Mouse (Mus musculus): ENCODE data around the gene Tipin. TPM values are rescaled to one million over a fixed set of nuclear protein-coding genes. Genes with fewer than 3 reads are reported as not detected.
"Not testable (repeated sequence)": the region's sequence is repeated elsewhere in the genome, so short reads cannot be mapped to it uniquely, and the experiment has no call there.

Tipin gene
- total RNA-seq, 2 experiments from 2014 or later: 280 to 316 TPM

DNA sequence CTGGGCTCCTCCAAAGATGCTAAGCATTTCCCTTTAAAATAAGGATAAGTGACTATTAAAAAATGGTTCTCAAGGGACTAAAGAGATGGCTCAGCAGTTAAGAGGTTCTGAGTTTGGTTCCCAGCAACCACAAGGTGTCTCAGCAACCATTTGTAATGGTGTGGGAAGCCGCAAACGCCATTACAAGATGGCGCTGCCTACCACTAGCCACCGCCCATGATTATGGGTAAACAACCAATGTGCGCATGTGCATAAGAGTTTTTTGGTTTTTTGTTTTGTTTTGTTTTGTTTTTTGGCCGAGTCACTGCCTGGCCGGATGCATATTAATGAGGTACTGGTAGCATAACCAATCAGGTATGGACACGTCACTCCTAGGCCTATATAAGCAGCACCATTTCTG is 12.5 kb upstream of the Tipin start:
- not testable (repeated sequence) for ATAC-seq (replicated peaks; ENCODE audit: poor library complexity)

DNA sequence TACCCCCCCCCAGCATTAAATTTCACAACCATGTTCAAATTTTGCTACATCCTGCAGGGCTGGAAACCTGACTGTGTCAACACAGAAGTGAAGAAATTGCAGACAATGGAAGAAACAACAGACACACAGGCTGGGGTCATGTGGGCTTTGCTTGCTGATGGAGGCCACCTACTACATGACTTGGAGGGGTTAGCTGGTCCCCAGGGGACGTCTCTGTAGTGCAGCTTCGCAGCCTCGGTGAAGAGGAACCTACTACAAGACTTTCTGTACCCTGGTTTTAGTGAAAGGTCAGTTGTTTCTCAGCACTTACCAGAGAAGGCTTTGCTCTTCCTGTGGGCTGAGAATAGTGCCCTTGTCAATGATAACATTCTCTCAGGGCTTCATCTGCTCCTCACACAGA is 10.1 kb upstream of the Tipin start:
- ATAC-seq (replicated peaks; ENCODE audit: poor library complexity): no peak

DNA sequence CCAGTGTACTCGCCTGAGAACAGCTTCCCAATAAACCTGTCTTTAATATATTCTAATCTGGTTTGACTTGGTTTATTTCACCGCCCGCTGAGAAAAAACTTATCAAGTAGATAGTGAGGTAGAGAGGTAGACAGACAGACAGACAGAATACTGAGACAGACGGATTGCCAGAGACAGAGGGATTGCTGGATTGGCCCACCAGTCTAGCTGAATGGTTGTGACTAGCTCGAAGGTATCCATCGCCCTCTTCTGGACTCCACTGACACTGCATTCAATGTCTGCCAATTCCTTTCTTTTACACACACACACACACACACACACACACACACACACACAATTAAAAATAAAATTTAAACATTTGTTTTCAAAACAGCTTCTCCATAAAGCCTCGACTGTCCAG is 8.8 kb upstream of the Tipin start:
- ATAC-seq (replicated peaks; ENCODE audit: poor library complexity): peak; percentile 88

DNA sequence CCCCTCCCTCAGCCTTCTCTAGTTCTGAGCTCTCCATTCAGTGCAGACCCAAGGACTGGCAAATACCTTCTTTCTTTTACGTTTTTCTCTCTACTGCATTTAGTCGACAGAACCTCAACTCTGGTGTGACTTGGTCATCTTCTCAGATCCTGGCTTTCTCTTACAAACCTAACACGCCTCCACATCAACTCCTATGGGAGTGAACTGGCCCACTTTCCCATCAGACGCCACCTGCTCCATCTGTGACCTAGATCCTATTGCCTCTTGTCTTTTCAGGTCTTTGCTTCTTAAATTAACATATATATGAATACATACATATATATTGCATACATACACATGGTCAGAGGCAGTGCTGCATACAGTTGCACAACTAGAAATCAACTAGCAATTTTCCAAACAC is 7.6 kb upstream of the Tipin start:
- ATAC-seq (replicated peaks; ENCODE audit: poor library complexity): no peak

DNA sequence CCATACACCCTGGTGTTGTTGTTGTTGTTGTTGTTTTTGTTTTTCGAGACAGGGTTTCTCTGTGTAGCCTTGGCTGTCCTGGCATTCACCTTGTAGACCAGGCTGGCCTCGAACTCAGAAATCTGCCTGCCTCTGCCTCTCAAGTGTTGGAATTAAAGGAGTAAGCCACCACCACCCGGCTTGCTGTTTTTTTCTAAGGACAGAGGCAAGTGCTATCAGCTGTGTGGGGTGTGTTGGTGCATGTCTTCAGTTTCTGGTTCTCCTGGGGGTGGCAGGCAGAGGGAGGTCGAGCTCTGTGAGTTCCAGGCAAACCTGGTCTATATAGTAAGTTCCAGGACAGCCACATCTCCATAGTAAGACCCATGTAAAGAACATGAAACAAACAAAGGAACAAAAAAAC is 7.1 kb upstream of the Tipin start:
- no peak for ATAC-seq (replicated peaks; ENCODE audit: poor library complexity)

DNA sequence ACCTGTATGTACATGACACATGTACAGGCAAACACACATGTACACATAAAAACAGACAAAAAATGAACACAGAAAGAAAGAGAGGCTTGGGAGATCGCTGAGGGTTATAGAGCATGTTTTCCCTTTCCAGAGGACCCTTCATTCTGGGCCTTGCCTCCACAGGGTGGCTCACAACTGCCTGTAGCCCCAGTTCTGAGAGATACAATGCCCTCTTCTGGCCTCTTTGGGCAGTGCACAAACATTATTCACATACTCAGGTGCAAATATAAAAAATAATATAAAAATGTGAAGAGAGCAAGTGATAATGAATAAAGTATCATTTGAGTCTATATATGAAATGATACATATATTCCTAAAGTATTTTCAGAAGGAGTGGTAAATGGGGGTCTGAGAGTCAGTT is 6.5 kb upstream of the Tipin start:
- 0 out of 2 replicates have a peak, but pooled peaks have one; percentile 40 for ATAC-seq (replicated peaks; ENCODE audit: poor library complexity)

DNA sequence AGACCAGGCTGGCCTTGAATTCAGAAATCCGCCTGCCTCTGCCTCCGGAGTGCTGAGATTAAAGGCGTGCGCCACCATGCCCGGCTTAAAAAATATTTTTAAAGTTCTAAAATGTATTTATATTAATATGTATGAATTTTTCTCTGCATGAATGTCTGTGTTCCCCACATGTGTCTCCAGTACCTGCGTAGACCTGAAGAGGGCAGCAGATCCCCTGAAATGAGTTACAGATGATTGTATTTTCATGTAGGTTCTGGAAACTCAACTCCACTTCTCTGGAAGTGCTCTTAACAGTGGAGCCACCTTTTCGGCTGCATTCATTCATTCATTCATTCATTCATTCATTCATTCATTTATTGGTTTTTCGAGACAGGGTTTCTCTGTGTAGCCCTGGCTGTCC is 3.7 kb upstream of the Tipin start:
- peak; percentile 47 for ATAC-seq (replicated peaks; ENCODE audit: poor library complexity)

DNA sequence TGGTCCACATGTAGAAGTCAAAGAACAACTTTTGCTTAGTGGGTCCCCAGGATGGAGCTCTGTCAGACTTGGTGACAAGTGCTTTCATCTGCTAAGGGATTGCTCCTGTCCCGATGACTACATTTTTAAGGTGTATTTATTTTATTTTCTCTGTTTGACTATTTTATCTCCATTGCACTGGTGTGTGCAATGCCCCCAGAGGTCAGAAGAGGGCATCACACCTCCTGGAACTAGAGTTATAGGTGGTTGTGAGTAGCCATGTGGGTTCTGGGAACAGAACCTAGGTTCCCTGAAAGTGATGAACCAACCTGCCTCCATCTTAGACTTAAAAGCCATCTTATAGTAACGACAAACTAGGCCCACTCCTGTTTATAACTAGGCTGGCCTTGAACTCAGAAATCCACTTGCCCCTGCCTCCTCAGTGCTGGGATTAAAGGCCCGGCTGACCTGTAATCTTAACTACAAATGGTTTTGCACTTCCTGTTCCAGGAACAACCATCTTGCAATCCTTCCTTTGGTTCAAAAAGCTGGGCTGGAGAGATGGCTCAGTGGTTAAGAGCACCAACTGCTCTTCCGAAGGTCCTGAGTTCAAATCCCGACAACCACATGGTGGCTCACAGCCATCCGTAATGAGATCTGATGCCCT is 2.6 kb upstream of the Tipin start:
- no peak for ATAC-seq (replicated peaks; ENCODE audit: poor library complexity)

DNA sequence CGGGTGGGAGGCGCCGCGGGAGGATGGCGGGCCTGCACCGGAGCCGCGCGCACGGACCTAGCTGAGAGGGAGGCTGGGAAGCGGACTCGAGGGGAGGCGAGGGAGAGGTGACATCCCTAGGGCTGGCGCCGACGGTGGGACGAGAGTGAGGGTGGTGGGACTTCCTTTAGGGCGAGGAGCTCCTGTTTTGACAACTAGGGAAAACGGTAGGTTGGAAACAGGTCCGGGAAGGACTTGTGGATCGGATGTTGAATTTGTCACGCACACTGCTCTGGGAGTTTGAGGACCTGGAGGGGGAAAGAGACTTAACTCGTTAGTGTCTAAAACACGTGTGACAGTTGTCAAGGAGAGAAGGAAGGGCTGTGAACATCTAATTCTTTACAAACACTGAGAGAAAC is 399 bp downstream of the Tipin start:
- no peak; the same call in 1 of the 2 replicates for ATAC-seq (replicated peaks; ENCODE audit: poor library complexity)

DNA sequence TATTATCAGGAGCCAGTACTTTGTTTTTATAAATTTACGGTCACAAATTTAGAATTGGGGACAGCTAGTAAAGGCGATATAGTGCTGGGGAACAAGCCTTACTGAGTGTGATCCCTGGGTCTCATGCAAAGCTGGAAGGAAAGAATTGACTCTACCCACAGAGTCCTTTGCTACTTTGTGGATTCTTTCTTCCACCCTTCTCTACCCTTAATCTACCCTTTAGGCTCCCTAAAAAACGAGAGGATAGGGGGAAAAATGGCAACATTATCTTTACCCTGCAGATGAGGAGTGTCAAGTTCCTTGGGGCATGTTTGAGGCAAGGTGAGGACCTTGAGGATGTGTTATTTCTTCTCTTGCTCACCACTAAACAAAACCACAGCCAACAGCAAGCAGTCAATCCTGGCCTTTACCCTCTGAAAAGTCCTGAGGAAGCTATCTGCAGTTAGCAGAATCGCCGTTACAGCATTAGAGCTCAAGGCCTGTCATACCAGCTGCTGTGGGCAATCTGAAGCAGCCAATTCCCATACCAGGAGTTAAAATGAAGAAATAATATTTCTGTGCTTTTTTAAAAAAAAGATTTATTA is 1.1 kb downstream of the Tipin start:
- peak; percentile 32 for ATAC-seq (replicated peaks; ENCODE audit: poor library complexity)

DNA sequence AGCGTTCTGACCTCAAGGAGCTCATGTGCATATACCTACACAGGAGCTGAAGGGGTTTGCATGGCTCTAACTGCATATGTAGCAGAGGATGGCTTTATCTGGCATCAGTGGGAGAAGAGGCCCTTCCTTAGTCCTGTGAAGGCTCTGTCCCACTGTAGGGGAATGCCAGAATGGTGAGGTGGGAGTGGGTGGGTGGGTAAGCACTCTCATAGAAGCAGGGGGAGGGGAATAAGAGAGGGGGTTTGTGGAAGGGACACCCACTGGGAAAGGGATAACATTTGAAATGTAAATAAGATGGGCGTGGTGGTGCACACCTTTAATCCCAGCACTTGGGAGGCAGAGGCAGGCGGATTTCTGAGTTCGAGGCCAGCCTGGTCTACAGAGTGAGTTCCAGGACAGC is 21.7 kb downstream of the Tipin start:
- ATAC-seq (replicated peaks; ENCODE audit: poor library complexity): not testable (repeated sequence)

DNA sequence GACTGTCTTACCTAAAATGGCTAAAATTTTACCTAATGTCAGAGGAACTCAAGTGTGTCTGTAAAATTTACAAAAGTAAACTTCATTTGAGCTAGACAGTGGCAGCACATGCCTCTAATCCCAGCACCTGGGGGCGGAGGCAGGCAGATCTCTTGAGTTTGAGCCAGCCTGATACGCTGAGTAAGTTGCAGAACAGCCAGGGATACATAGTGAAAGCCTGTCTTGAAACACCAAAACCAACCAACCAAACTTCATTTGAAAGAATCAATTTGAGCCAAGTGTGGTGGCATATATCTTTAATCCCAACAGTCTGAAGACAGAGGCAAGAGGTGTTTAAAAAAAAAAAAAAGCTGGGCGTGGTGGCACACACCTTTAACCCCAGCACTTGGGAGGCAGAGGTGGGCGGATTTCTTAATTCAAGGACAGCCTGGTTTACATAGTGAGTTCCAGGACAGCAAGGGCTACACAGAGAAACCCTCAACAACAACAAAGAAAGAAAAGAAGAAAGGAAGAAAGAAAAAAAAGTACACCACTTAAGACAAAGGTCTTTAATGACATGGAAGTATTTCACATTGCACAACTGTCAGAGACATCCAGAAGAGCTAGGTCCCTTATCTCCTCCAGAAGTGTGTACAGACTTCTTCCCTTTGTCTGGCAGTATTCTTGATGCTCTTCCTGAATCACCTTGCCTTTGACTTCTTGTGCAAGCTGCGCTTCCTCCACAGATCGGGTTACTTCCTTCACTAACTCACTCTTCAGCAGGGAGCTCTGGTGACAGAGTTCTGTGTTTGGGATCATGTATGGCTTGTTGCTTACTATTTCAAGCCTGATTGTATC is 25.3 kb downstream of the Tipin start:
- ATAC-seq (replicated peaks; ENCODE audit: poor library complexity): no peak

DNA sequence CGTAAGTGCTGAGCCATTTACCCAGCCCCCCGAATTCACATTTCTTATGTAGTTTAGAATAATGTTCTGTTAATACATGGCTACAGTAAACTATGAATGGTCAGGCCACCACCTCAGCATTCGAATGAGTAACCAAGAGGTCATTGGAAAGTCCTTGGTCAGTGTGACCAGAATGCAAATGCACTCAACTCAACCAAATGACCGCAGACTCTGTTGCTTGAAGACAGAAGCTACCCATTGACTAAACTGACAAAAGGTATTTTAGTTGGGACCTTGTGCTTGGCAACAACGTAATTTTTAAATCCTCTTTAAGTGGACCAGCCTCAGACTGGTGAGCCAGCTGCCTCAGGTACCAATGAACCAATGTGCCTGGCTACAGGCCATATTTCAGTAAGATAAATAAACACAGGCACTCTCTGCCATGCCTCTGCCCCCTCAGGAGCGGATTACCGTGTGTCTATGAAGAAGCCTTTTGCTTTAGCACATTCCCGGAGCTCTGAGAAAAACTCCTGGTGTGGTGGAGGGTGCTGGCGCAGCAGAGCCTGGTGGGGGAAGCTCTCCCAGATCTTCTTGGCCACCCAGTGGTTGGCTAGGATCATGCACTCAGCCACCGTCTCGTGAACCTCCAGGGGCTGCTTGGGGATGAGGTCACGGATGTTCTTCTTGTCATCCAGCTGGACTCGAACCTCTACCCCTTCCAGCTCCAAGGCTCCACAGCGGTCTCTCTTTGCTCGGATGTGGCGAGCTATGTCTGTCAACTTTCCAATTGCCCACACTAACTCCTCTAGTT is 29.8 kb downstream of the Tipin start:
- ATAC-seq (replicated peaks; ENCODE audit: poor library complexity): peak; percentile 48; the same call in 1 of the 2 replicates

DNA sequence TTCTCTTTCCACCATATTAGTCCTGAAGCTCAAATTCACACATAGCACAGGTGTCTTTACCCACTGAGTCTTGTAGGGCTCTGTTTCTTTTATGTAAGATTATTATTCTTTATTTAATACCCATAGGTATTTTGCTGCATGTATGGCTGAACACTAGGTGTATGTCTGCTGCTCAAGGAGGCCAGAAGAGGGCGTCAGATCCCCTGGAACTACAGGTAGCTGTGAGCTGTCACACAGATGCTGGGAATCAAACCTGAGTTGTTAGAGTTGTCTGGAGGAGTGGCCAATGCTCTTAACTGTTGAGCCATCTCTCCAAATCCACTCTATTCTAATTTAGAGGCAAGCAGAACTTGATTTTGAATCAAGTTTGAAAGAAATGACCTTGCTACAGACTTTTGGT is 30.7 kb downstream of the Tipin start:
- ATAC-seq (replicated peaks; ENCODE audit: poor library complexity): no peak; the same call in 1 of the 2 replicates

DNA sequence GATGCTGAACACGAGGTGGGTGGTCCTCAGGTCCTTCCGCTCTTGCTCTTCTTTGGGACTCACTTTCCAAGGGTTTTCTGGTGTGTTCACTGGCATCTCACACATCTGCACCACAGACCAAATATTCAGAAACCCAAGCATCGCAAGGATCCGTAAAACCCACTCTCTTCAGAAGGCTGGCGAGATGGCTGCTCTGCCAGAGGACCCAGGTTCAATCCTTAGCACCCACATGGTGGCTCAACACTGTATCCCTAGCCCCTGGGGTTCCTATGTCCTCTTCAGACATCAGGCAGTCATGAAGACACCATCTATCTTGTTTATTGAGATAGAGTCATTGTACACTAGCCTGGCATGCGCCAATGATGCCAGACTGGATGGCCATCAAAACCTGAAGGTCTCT is 33.3 kb downstream of the Tipin start:
- no peak for ATAC-seq (replicated peaks; ENCODE audit: poor library complexity)

DNA sequence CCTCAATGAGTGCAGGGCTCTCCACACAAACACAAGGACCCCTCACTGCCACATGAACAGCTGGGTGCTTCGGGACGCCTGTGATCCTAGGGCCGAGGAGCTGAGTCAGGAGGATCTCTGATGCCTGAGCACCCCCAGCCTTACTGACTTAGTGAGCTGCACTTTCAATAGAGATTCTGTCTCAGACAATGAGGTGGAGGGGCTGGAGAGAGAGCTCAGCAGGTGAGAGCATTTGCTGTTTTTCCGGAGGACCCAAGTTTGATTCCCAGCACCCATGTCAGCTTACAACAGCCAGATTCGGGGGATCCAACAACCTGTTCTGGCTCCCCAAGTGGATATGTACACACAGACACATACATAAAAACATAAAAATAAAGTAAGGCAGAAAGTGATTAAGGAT is 35.6 kb downstream of the Tipin start:
- ATAC-seq (replicated peaks; ENCODE audit: poor library complexity): no peak

DNA sequence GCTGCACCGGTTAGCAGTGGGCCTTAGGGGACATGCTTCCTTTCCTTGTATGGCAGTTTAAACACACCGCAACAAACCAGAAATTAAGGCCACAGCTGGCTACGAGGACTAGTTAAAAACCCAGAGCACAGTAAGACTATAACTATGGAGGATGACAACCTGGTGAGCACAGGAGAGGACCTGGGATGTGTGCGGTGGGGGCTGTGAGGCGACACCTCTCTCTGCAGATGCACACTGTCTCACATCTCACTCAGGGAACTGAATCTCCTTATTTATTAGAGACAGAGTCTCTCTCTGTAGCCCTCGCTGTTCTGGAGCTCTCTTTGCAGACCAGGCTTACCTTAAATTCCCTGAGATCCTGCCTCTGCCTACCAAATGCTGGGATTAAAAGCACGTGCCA is 42.6 kb downstream of the Tipin start:
- ATAC-seq (replicated peaks; ENCODE audit: poor library complexity): no peak

DNA sequence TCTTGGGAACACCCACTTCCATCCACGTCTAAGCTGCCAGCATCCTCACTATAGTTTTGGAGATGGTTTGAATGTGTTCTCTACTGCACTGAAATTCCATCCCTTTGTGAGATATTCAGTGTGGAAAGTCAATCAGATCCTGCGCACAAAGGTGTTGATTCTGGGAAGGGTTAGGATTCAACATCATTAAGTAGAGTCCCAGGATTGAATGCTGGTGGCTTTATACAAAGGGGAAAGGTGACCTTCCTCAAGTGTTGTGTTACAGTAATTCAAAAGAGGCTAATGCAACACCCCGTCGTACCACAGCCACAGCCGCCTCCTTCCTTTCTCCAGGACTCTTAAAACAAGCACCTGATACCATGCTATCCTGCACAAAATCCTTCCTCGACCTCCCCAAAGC is 54.4 kb downstream of the Tipin start:
- no peak for ATAC-seq (replicated peaks; ENCODE audit: poor library complexity)

DNA sequence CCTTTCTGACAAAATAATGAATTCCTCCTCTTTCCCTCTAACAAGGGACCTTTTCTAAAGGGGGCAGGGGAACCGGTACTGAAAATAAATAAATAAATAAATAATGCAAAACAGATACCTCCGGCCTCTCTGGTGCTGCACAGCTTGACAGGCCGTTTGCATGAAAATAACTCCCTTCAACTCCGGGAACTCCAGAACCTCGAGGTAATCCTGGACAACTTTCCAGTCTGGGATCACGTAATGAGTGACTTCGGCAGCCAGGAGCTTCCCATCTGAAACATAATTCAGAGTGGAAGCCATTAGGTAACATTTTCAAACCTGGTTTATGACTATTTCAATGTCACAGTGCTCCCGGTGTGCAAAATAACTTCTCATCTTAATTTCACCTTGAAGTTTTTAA is 58.0 kb downstream of the Tipin start:
- no peak for ATAC-seq (replicated peaks; ENCODE audit: poor library complexity)

DNA sequence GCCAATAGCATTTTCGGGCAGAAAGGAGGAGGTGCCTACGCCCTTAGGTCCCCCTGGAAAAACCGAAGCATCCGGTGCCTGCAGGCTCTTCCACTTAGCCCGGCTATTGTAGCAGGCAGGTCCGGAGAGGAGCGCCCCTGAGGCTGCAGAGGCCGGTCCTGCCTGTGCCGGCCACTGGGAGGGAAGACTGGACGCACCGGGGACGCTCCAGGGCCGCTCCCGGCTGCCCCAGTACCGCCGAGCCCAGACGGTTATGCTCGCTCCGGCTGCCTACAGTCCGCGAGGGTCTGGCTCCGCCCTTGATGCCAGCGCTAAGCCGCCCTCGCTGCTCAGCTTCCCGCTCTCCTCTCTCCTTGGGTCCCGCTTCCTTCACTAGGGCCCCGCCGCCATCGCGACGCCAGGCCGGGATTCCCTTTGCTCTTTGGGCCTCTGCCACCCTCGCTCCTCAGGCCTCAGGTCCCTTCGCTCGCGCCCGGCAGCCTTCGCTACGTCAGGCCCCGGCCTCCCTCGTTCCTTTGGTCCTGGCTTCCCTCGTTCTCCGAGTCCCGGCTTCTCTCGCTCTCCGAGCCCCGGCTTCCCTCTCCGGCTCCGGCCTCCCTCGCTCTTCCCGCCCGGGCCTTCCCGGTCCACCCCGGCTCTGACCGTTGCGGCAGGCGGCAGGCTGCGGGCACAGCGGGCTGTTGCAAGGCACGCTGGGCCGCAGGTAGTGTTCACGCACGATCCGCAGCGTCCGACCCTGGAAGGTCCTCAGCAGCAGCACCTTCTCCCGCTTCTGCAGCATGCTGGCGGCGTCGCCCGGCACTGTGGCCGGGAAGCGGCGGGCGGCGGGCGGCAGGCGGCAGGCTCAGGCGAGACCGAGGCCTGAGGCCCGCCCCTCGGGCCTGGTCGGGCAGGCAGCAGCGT is 59.2 kb downstream of the Tipin start:
- peak; percentile 78 for ATAC-seq (replicated peaks; ENCODE audit: poor library complexity)
